Mouse (Mus musculus) subcutaneous adipose tissue, adult 2 months (tissue): Measurements from ENCODE around the gene Olfr298. TPM values are rescaled to one million over a fixed set of nuclear protein-coding genes. Genes with fewer than 3 reads are reported as not detected.

ENCODE experiments used
- polyA plus RNA-seq: library from polyadenylated mRNA; depleted of rRNA; stranded (reverse); fragments of >200 nt; gene quantifications from 2 replicates; pipeline ENCODE4 v1.2.3, GENCODE M21; 2012; ENCODE audit warnings: low replicate concordance; rRNA removed

Olfr298 gene
- polyA plus RNA-seq: not detected in 2 replicates

DNA sequence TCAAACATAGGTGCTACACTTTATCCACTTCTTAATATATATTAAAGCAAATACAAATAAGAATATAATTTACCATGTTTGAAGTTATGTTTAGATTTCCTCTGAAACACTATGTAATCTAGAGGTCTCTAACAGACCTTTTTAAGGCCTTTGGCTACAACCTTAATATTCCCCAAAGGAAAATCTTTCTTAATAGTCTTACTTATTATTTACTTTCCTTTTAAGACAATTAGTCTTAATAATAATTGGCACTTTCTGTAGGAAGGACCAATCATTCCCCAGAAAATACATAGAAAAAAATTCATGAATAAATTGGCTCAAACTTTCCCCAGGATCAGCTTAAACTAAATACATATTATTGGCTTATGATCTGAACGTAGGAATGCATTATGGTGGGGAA is at the start of gene Olfr298:
Gene Olfr298 (minus strand): TSS at position 101 of the 400 bp plus-strand sequence.

DNA sequence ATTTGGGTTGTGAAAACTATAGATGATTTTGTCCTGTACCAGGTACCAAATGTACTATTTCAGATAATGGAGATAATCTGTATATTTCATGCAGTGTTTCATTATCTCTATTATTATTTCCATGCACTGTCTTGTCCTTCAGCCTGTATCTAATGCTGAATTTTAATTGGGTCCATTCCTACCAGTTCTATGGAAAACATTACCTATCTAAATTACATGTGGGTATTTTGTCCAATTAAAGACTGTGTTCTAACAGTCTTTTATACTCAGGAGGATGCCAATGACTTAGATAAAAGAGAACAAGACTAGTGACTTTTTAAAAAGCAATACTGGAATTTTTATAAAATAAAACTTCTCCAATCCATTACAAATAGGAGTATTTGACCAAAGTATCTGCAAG is 27.4 kb upstream of the Olfr298 start, which contains the start of gene Olfr297:
Gene Olfr297 (plus strand): TSS at position 301 of the 400 bp plus-strand sequence.

GRCm38 (mm10) chr7:86459621-86460020 is 32.7 kb downstream of the Olfr298 start, which contains the start of gene Olfr299:
Gene Olfr299 (plus strand): TSS chr7:86459921.

Other genes with a start within 250 kb of the Olfr298 start
- gene Vmn2r76, start 246.2 kb downstream of the Olfr298 start, polyA plus RNA-seq: not detected in 2 replicates
- gene Olfr310, start 215.3 kb downstream of the Olfr298 start, polyA plus RNA-seq: not detected in 2 replicates
- gene Olfr309, start 178.8 kb downstream of the Olfr298 start, polyA plus RNA-seq: not detected in 2 replicates
- not detected in 2 replicates for gene Olfr308, start 166.9 kb downstream of the Olfr298 start, polyA plus RNA-seq
- not detected in 2 replicates for gene Olfr307, start 154.9 kb downstream of the Olfr298 start, polyA plus RNA-seq
- gene Olfr305, start 125.6 kb downstream of the Olfr298 start, polyA plus RNA-seq: not detected in 2 replicates
- gene Olfr304, start 105.8 kb downstream of the Olfr298 start, polyA plus RNA-seq: not detected in 2 replicates
- not detected in 2 replicates for gene Olfr303, start 94.7 kb downstream of the Olfr298 start, polyA plus RNA-seq
- gene Olfr301, start 88.6 kb downstream of the Olfr298 start, polyA plus RNA-seq: not detected in 2 replicates
- gene Olfr299, start 32.6 kb downstream of the Olfr298 start, polyA plus RNA-seq: not detected in 2 replicates
- not detected in 2 replicates for gene Olfr297, start 27.5 kb upstream of the Olfr298 start, polyA plus RNA-seq
- gene Olfr295, start 91.4 kb upstream of the Olfr298 start, polyA plus RNA-seq: not detected in 2 replicates
- not detected in 2 replicates for gene Olfr294, start 124.2 kb upstream of the Olfr298 start, polyA plus RNA-seq
- gene Olfr293, start 156.6 kb upstream of the Olfr298 start, polyA plus RNA-seq: not detected in 2 replicates
- gene Olfr292, start 195.8 kb upstream of the Olfr298 start, polyA plus RNA-seq: not detected in 2 replicates